Mouse (Mus musculus) ES-Bruce4 (cell line): ENCODE measurements around the gene Lrig2.

ENCODE experiments used
- CTCF ChIP-seq: IDR thresholded peaks from one replicate; pipeline ENCODE4 v1.8.1; 2011; ENCODE audit warnings: low read depth, low read length
- POLR2A ChIP-seq: IDR thresholded peaks from one replicate; pipeline ENCODE4 v1.8.1; 2011; ENCODE audit warnings: low read length; ENCODE audit not compliant: insufficient read depth

- TF ChIP-seq CTCF (no peak), POLR2A (no peak)
These were observed 44.9 kb upstream of the Lrig2 start for GRCm38 (mm10) chr3:104556624-104557023.
